Mouse (Mus musculus): ENCODE results near the gene Tmbim6.

- TF ChIP-seq E2F4 (IDR thresholded peaks at IDR 0.05; ENCODE audit: insufficient read depth) (no peak), POLR2A (IDR thresholded peaks at IDR 0.05; ENCODE audit: insufficient read length, low read depth) (no peak), USF1 (IDR thresholded peaks at IDR 0.05; ENCODE audit: low read depth) (no peak), POLR2AphosphoS2 (IDR thresholded peaks at IDR 0.05; ENCODE audit: insufficient read length, low read depth) (no peak), TCF3 (IDR thresholded peaks at IDR 0.05; ENCODE audit: insufficient read length, low read depth) (no peak)
These were observed 30.4 kb downstream of the Tmbim6 start for GRCm38 (mm10) chr15:99423131-99423530.
